Mouse (Mus musculus): ENCODE measurements at regions not wholly inside any gene's neighbourhood (a gene's known extent, or its start where the extent isn't known, plus 50 kb on each side); places are given as distances from the start of the nearest gene placed in this dataset.

DNA sequence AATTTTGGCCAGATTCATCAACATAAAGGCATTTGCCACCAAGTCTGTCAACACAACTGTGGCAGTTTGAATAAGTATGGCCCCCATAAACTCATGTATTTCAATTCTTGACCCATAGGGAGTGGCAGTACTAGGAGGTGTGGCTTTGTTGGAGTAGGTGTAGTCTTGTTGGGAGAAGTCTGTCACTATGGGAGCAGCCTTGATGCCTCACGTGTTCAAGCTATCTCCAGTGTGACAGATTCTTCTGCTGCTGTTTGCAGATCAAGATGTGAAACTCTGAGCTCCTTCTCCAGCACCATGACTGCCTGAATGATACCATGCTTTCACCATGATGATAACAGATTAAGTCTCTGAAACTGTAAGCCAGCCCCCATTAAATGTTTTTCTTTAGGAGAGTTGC, 97.2 kb upstream of the Ndst4 start:
- 73% methylated on average over 1 of the region's 1 CpGs for WGBS
- no peaks in the 10 kb centered on the region for H3K4me1 ChIP-seq
- no peaks in the 10 kb centered on the region for H3K36me3 ChIP-seq
- H3K9ac ChIP-seq, result no peak overlapping the region
- H3K4me2 ChIP-seq (replicated peaks), result no peak overlapping the region
- no peaks in the 10 kb centered on the region for H3K9me3 ChIP-seq (replicated peaks)
- H3K27ac ChIP-seq, result no peak overlapping the region
- no peaks in the 10 kb centered on the region for H3K27me3 ChIP-seq
- ATAC-seq (ENCODE audit: low FRiP score), result no peak
- no peak overlapping the region for H3K4me3 ChIP-seq

DNA sequence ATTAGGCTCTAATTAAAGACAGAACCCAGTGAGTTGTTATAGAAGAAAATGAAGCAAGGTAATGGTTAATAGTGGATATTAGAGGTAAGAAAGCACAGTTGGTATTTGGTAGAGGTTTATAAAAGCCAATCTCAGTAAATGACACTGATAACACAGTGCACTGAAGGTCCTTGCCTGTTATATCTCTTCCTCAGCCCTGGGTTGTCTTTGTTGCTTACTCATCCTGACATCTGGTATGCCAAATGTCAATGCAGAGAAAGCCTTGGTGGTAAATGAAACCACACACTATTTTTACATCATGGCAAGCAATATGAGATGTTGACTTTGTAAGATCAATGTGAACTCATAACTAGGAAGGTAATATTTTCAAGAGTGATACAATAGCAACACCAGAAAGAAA, 76.8 kb upstream of the Ndst4 start:
- Histone ChIP-seq H3K27ac (no peak overlapping the region), H3K9me3 (replicated peaks) (no peaks in the 10 kb centered on the region), H3K4me1 (no peaks in the 10 kb centered on the region), H3K4me2 (replicated peaks) (no peak overlapping the region), H3K4me3 (no peak overlapping the region), H3K9ac (no peak overlapping the region), H3K27me3 (no peaks in the 10 kb centered on the region), H3K36me3 (no peaks in the 10 kb centered on the region)
- no peak for ATAC-seq (ENCODE audit: low FRiP score)

DNA sequence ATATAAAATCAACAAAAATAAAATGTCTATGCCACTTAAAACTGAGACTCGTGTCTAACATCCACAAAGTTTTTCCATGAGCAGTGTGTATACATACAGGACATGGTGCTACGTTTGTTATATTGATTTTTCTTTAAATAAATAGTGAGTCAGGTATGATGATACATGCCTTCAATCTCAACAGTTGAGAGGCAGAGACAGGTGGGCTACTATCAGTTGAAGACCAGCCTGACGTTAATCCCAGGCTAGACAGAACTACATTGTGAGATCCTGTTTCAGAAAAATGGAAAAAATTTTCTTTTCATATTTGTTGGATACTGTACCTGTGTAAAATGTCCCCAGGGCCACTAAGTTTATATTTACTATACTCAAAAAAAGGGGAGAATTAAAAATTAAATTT, 66.5 kb upstream of the Ndst4 start:
- Histone ChIP-seq H3K4me3 (no peak overlapping the region), H3K9me3 (replicated peaks) (no peaks in the 10 kb centered on the region), H3K4me2 (replicated peaks) (no peak overlapping the region), H3K27ac (no peak overlapping the region), H3K36me3 (no peaks in the 10 kb centered on the region), H3K27me3 (no peaks in the 10 kb centered on the region), H3K9ac (no peak overlapping the region), H3K4me1 (no peaks in the 10 kb centered on the region)
- WGBS, result 80% methylated on average over 3 of the region's 3 CpGs
- no peak for ATAC-seq (ENCODE audit: low FRiP score)

DNA sequence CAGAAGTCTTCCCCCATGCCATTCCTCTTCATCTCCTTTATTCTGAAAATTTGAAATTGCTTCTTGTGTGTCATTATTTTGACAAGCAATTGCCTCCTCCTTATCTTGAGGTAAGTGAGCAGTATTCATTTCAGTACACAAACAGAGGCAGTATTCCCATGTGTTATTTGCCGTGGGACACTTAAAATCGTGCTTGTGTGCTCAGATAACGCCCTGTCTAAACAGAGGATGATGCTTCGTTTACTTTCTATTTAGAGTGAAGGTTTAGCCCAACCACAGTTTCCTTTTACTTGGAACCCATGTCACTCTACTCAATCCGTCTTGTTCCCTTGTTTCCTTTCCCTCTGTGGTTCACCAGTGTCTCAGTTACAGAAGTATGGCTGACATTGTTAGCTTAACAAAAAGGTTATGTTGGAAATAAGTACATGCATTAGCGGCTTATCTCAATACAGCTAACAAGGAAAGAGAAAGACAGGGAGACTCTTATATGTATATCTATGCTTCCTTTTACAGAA, 65.6 kb upstream of the Ndst4 start:
- Histone ChIP-seq H3K9ac (no peak overlapping the region), H3K4me3 (no peak overlapping the region), H3K4me1 (no peaks in the 10 kb centered on the region), H3K9me3 (replicated peaks) (no peaks in the 10 kb centered on the region), H3K27me3 (no peaks in the 10 kb centered on the region), H3K27ac (no peak overlapping the region), H3K36me3 (no peaks in the 10 kb centered on the region), H3K4me2 (replicated peaks) (no peak overlapping the region)
- WGBS, result 51% methylated on average over 6 of the region's 6 CpGs
- ATAC-seq (ENCODE audit: low FRiP score), result no peak
